ENCODE assay signal across 11 mouse cellular contexts in genomic region chr8:115196859-115197258, GRCm38 (mm10).
DNase-seq lines count a peak whose midpoint lies in the region; ATAC-seq lines count a peak whose summit lies in the region.
"Had no signal": no experiment of that assay in that cellular context is flagged by ENCODE, and none has a peak within 500 bp of the region (broad histone marks: within the 10 kb centered on the region; RNA-seq: fewer than 3 reads in every experiment).

No protein-coding gene starts in this region.

- no peak overlapping the region for H3K9ac ChIP-seq in midbrain, embryonic 13.5 days (replicated peaks)
- H3K9ac ChIP-seq in midbrain, embryonic 15.5 days: no peak overlapping the region
- no peak overlapping the region for H3K9ac ChIP-seq in forebrain, embryonic 14.5 days (ENCODE audit: low read length)
- H3K9ac ChIP-seq: heart, embryonic 15.5 days had no signal

- no peaks in the 10 kb centered on the region for H3K9me3 ChIP-seq in midbrain, embryonic 13.5 days
- H3K9me3 ChIP-seq in midbrain, embryonic 15.5 days: no peaks in the 10 kb centered on the region
- no peaks in the 10 kb centered on the region for H3K9me3 ChIP-seq in forebrain, embryonic 14.5 days (replicated peaks; ENCODE audit: control insufficient read depth, low read length)
- H3K9me3 ChIP-seq: heart, embryonic 15.5 days had no signal

- ATAC-seq in midbrain, embryonic 13.5 days: 0 out of 2 replicates have a peak, but pooled peaks have one; percentile 11
- ATAC-seq in midbrain, embryonic 15.5 days (replicated peaks): no peak
- peak; percentile 40; the same call in 1 of the 2 replicates for ATAC-seq in forebrain, embryonic 14.5 days
- ATAC-seq in erythroblast, adult 5-6 weeks (replicated peaks; ENCODE audit: low FRiP score, poor library complexity, severe bottlenecking): no peak

- H3K27me3 ChIP-seq in midbrain, embryonic 13.5 days: peaks cover 19% of the 10 kb centered on the region
- H3K27me3 ChIP-seq in midbrain, embryonic 15.5 days (replicated peaks): no peaks in the 10 kb centered on the region
- H3K27me3 ChIP-seq in forebrain, embryonic 14.5 days (replicated peaks; ENCODE audit: control insufficient read depth, insufficient read depth, low read length): no peaks in the 10 kb centered on the region

- no peak overlapping the region for H3K4me3 ChIP-seq in midbrain, embryonic 13.5 days (replicated peaks)
- H3K4me3 ChIP-seq in midbrain, embryonic 15.5 days: no peak overlapping the region
- H3K4me3 ChIP-seq in forebrain, embryonic 14.5 days (ENCODE audit: low read depth, low read length): no peak overlapping the region
- H3K4me3 ChIP-seq: heart, embryonic 15.5 days had no signal

- H3K27ac ChIP-seq in midbrain, embryonic 13.5 days: no peak overlapping the region
- H3K27ac ChIP-seq in midbrain, embryonic 15.5 days: no peak overlapping the region
- no peak overlapping the region for H3K27ac ChIP-seq in forebrain, embryonic 14.5 days (ENCODE audit: low read depth, low read length)
- H3K27ac ChIP-seq: heart, embryonic 15.5 days had no signal

- WGBS in midbrain, embryonic 13.5 days: 68% methylated on average over 2 of the region's 2 CpGs
- WGBS in midbrain, embryonic 15.5 days: 66% methylated on average over 2 of the region's 2 CpGs
- 69% methylated on average over 2 of the region's 2 CpGs for WGBS in forebrain, embryonic 14.5 days

- no peak overlapping the region for H3K4me2 ChIP-seq in midbrain, embryonic 13.5 days (replicated peaks)
- no peak overlapping the region for H3K4me2 ChIP-seq in midbrain, embryonic 15.5 days
- no peak overlapping the region for H3K4me2 ChIP-seq in forebrain, embryonic 14.5 days (ENCODE audit: low read length)
- H3K4me2 ChIP-seq: heart, embryonic 15.5 days had no signal

- peaks cover 19% of the 10 kb centered on the region for H3K4me1 ChIP-seq in midbrain, embryonic 13.5 days (replicated peaks)
- peaks cover 8% of the 10 kb centered on the region for H3K4me1 ChIP-seq in midbrain, embryonic 15.5 days
- H3K4me1 ChIP-seq in forebrain, embryonic 14.5 days (ENCODE audit: control insufficient read depth, insufficient read depth, low read length): peaks cover 6% of the 10 kb centered on the region; the same call in 1 of the 2 replicates

- peak; percentile 31 to 76 for DNase-seq in adrenal gland, adult (ENCODE audit: inconsistent age in 2 of 2, low spot score in 1 of 2)
- DNase-seq in adrenal gland, postnatal 4 days (ENCODE audit: low spot score in 2 of 2): no peak
- peak; percentile 83 for DNase-seq in forebrain, embryonic 14.5 days (ENCODE audit: low spot score)
- DNase-seq in retina, adult 2 months (ENCODE audit: low read depth, low spot score): peak; percentile 8
- no peak for DNase-seq in urinary bladder, postnatal 36 days (ENCODE audit: low spot score in 2 of 2)
- DNase-seq: cerebellum, postnatal 10 days; kidney, adult 18-20 months had no signal

- H3K36me3 ChIP-seq in midbrain, embryonic 13.5 days: no peaks in the 10 kb centered on the region
- no peaks in the 10 kb centered on the region for H3K36me3 ChIP-seq in midbrain, embryonic 15.5 days (replicated peaks)
- H3K36me3 ChIP-seq in forebrain, embryonic 14.5 days (ENCODE audit: control insufficient read depth, insufficient read depth, low read length): no peaks in the 10 kb centered on the region
- H3K36me3 ChIP-seq: heart, embryonic 15.5 days had no signal

Comparison
In these comparisons a context has a peak if more than half of its experiments do, and no peak if none do; other contexts are left out.
1. DNase-seq: peak in adrenal gland, adult (2 of 2), forebrain, embryonic 14.5 days (single experiment) and retina, adult 2 months (single experiment); none in adrenal gland, postnatal 4 days (0 of 2) and urinary bladder, postnatal 36 days (0 of 2).
2. ATAC-seq: peak in midbrain, embryonic 13.5 days (single experiment) and forebrain, embryonic 14.5 days (single experiment); none in midbrain, embryonic 15.5 days (single experiment) and erythroblast, adult 5-6 weeks (single experiment).